Mouse (Mus musculus) splenic B cell, adult 2 months (primary cell): ENCODE results near the gene Tdgf1.

Experiments used
- DNase-seq: peaks from one replicate; pipeline ENCODE4 v3.0.0-alpha.2; 2011; ENCODE audit warnings: low read depth, low spot score
- H3K27me3 ChIP-seq: 2 replicates; pipeline ENCODE4 v1.6.1; 2012; ENCODE audit warnings: mild to moderate bottlenecking, low read length, moderate library complexity, mixed read lengths; ENCODE audit not compliant: control insufficient read depth, poor library complexity, insufficient read depth, severe bottlenecking
- H3K36me3 ChIP-seq: 2 replicates; pipeline ENCODE4 v1.6.1; 2012; ENCODE audit warnings: mild to moderate bottlenecking, low read length, moderate library complexity, mixed read lengths; ENCODE audit not compliant: control insufficient read depth, poor library complexity, insufficient read depth, severe bottlenecking

Gene Tdgf1

DNA sequence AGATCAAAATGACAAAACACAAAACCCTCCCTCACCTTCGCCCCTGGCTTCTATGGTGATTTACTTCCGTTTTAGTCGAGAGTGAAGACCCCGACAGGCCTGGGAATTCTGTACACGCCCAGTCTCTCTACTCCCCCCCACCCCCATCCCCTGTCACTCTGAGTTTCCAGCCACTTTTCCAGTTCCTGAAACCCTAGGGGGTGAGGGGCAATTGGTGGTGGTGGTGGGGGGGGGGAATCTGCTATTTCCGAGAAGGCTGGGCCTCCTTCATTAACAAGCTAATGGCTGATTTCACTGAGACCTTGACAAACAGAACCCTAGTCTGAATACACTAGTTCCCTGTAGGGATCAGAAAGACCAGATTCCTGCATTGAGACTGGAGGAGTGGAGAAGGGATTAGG, 1.3 kb upstream of the Tdgf1 start:
- H3K27me3 ChIP-seq = no peaks in the 10 kb centered on the region
- no peaks in the 10 kb centered on the region for H3K36me3 ChIP-seq
- no peak for DNase-seq

- no peaks in the 10 kb centered on the region for H3K27me3 ChIP-seq
- no peaks in the 10 kb centered on the region for H3K36me3 ChIP-seq
- DNase-seq = no peak
These were observed 638 bp upstream of the Tdgf1 start for GRCm38 (mm10) chr9:110946548-110947044.

- no peak for DNase-seq
- H3K36me3 ChIP-seq = no peaks in the 10 kb centered on the region
- no peaks in the 10 kb centered on the region for H3K27me3 ChIP-seq
These were observed 615 bp downstream of the Tdgf1 start for GRCm38 (mm10) chr9:110945343-110945742.

DNA sequence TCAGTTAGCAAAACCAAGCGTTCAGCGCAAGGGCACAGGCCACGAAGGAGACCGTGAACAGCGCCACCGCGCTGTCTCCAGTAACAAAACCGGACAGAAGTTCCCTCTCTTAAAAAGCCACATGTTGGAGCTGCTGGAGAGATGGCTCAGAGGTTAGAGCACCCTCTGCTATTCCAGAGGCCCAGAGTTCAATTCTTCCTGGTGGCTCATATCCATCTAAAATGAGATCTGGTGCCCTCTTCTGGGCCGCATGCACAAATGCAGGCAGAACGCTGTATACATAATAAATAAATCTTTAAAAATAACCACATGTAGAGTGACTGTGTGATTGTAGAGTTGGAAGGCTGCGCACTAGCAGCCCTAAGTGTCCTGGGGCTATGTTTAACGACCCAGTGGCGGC, 1.7 kb downstream of the Tdgf1 start:
- peak; percentile 10 for DNase-seq
- Histone ChIP-seq H3K36me3 (no peaks in the 10 kb centered on the region), H3K27me3 (no peaks in the 10 kb centered on the region)

DNA sequence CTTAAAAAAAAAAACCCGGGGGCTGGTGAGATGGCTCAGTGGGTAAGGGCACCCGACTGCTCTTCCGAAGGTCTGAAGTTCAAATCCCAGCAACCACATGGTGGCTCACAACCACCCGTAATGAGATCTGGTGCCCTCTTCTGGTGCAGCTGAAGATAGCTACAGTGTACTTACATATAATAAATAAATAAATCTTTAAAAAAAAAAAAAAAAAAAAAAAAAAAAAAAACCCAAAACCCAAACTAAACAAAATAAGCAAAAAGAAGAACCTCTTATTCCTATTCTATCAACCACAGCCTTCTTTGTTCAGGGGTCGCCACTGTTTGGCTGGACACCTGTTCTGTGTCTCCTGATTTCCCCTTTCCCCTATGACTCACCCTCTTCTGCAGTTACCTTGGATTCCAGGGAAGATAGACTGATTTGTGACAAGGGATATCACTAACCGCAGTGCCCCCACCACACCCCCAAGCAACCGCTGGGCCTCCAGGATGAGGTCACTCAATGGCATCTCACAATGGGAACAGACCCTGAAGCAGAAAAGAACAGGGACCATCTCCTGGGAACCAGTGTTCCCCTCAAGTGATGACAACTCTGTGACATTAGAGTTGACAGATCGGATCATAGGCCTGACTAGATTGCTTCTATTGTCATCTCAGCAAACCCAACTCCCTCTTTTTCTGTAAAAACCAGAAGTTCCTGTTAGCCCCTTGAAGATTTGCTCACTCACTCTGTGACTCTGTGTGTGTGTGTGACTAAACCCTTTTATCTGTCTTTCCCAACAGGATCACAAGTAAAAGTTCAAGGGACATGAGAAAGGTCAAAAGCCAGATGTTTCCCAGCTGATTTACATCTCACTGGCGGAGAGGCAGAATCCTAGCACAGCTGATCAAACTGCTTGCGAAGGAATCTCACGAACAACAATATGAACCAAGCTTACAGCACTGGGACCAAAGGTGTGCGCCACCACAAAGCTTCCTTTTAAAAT, 8.2 kb downstream of the Tdgf1 start:
- H3K27me3 ChIP-seq = no peaks in the 10 kb centered on the region
- H3K36me3 ChIP-seq = no peaks in the 10 kb centered on the region
- no peak for DNase-seq

- Histone ChIP-seq H3K27me3 (no peaks in the 10 kb centered on the region), H3K36me3 (no peaks in the 10 kb centered on the region)
- DNase-seq = no peak
These were observed 10.0 kb downstream of the Tdgf1 start for GRCm38 (mm10) chr9:110935941-110936340.

DNA sequence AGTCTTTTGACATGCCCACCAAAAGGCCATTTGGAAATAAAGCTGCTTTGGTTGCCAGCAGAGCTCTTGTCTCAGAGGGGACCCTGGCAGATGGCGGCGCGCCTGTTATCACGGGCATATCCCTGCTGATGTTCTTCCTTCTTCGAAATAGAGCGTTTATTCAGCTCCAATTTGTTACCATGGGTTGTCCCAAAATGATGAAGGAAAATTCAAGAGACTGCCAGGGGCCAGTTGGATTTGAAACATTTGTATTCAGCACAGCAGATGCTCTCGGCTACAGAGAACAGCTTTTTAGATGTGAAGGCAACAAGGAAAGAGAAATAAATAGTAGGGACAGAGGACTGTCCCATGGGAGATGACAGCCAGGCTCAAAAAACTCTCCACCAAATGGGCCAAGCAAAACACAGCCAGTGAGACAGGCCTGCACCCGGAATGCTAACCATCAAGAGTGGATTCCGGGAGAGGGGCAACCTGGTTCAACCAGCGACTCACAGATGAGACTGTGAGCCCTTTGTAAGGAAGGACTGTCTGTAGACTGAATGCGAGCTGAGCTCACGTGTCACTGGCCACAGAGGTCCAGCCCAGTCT, 12.0 kb downstream of the Tdgf1 start:
- no peak for DNase-seq

DNA sequence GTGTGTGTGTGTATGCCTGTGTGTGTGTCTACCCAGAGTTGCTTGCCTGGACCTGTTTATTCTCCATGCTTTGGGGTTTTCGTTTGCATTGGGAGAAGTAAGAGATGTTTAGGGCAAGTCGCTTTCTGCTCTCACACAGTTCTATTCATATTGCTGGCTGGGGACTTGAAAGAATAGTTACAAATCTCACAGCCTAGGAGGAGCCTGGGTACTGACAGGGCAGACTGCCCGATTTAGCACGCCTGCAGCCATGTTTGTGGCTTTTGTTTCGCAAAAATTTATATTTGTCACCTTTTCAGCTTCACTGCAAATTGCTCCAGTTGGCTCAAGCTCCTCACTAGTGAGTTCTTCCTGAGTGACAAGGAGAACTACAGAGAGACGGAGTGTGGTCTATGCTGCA, 14.4 kb downstream of the Tdgf1 start:
- no peak for DNase-seq
- Histone ChIP-seq H3K36me3 (no peaks in the 10 kb centered on the region), H3K27me3 (no peaks in the 10 kb centered on the region)

More for the DNA sequence above, 12.0 kb downstream of the Tdgf1 start:
- no peaks in the 10 kb centered on the region for H3K36me3 ChIP-seq
- no peaks in the 10 kb centered on the region for H3K27me3 ChIP-seq

DNA sequence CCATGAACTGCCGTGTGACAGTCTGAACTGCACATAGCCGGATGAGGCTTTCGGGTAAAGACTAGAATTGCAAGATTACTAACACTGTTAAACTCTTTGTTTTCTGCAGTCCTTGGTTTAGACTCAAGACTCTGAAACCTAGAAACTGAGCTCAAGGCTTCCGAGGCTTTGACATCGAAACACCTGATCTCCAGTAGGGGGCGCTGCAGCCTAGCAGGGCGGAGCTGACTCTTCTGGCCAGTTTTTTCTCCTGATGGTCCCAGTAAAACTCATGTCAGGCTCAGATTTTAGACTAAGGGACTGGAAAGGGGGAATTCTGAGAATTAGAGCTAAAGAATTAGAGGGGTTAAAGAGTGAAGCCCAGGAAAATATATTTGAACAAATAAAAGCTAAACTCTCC, 23.2 kb downstream of the Tdgf1 start:
- DNase-seq = peak; percentile 57
- Histone ChIP-seq H3K27me3 (no peaks in the 10 kb centered on the region), H3K36me3 (no peaks in the 10 kb centered on the region)

GRCm38 (mm10) chr9:110920665-110921419, 25.1 kb downstream of the Tdgf1 start:
- DNase-seq = no peak
- Histone ChIP-seq H3K27me3 (no peaks in the 10 kb centered on the region), H3K36me3 (no peaks in the 10 kb centered on the region)

DNA sequence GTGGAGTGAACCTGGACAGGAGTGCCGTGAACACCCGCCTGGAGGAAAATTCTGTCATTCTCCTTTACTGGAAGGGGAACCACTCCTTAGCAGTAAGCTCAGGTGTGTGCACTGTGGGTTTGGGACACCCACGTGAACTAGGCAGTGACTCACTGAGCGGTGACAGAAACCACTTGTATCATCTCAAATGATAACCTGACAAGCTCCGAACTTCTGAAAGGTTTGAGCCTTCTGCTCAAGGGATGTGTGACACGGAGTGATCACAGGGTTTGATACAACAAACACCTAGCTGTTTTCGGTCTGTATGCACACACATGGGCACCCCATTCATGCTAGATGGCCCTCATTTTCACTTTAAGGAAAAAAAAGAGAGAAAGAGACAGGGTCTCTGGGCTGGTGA, 29.2 kb downstream of the Tdgf1 start, which contains the start of gene Fam240a:
TSS of gene Fam240a (minus strand) at position 76 of the 400 bp plus-strand sequence.
- no peak for DNase-seq
- Histone ChIP-seq H3K27me3 (no peaks in the 10 kb centered on the region), H3K36me3 (no peaks in the 10 kb centered on the region)

- H3K27me3 ChIP-seq = no peaks in the 10 kb centered on the region
- no peaks in the 10 kb centered on the region for H3K36me3 ChIP-seq
- DNase-seq = no peak
These were observed 30.5 kb downstream of the Tdgf1 start for GRCm38 (mm10) chr9:110915466-110915865.

GRCm38 (mm10) chr9:110914631-110915236, 31.2 kb downstream of the Tdgf1 start:
- H3K36me3 ChIP-seq = no peaks in the 10 kb centered on the region

DNA sequence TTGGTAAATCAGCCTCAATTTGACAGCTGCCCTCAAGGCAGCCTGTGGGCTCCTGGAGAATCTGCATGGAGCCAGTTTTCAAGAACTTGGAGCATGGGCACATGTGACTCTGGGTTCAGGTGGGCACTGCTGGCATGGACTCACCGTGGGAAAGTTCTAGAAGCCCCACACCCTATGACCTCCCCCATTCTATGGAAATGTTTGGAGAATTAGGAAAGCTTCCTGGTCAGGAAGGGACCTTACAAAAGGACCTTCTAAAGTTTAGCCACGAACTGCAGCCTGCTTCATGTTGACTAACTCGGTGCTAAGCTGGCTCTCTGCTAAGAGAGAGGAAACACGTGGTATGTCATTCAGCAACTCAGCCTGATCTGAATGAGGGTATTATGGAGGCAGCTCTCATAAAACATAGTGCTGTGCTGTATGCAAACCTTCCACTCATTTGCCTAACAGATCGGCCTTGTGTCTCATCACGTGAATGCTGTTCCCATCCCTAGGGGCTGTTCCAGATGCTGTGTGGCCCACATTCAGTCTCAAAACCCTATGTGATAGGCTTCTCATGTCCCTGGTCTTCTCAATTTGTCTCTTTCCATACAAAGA, 36.5 kb downstream of the Tdgf1 start:
- no peaks in the 10 kb centered on the region for H3K27me3 ChIP-seq
- DNase-seq = no peak
- H3K36me3 ChIP-seq = no peaks in the 10 kb centered on the region

More at GRCm38 (mm10) chr9:110914631-110915236, 31.2 kb downstream of the Tdgf1 start:
- DNase-seq = no peak
- no peaks in the 10 kb centered on the region for H3K27me3 ChIP-seq
